Mouse (Mus musculus) liver, postnatal 0 days (tissue): ENCODE data around the gene Vps35l.

Experiments
- CTCF ChIP-seq: sonication (generic); IDR thresholded peaks from 2 replicates; pipeline ENCODE4 v1.5.1; 2016; ENCODE audit warnings: antibody characterized with exemption, low read depth
- EP300 ChIP-seq: IDR thresholded peaks from 2 replicates; pipeline ENCODE4 v1.6.1; 2016; ENCODE audit warnings: antibody characterized with exemption, low read depth, mild to moderate bottlenecking

GRCm38 (mm10) chr7:118751625-118752024, 11.6 kb downstream of the Vps35l start:
- TF ChIP-seq CTCF, result peak; percentile 42
- TF ChIP-seq EP300, result 0 out of 2 replicates have a peak, but pooled peaks have one; percentile 26
